Comparison of ENCODE assay signal across 11 mouse cellular contexts in the genomic region with DNA sequence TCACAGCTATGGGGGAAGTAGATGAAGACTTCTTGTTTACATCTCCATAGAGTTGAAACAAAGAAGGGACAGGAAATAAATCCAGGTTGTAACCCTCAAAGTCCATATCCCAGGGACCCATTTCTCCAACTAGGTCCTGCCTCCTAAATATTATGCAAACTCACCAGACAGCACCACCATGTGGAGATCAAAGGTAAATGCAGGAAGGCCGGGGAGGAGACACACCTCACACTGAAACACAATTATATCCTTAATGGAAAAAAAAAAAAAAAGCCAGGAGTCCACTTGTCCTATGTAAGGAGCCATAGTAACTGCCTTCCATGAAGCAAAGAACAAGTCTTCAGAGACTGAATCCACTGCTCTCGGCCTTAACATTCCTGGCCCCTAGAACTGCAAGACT.
DNase-seq lines count a peak whose midpoint lies in the region.
"Had no signal": no experiment of that assay in that cellular context is flagged by ENCODE, and none has a peak within 500 bp of the region (broad histone marks: within the 10 kb centered on the region; RNA-seq: fewer than 3 reads in every experiment).

No protein-coding gene starts in this region.

- peak; percentile 20 to 23 for DNase-seq in cerebellum, postnatal 14 days
- no peak for DNase-seq in cerebellum, adult 9-10 months
- DNase-seq in kidney, adult 9 months: peak; percentile 11
- no peak for DNase-seq in kidney, postnatal 10 days
- peak; percentile 11 for DNase-seq in 416B (ENCODE audit: low read depth)
- peak; percentile 33 for DNase-seq in adrenal gland, postnatal 14 days
- no peak for DNase-seq in layer of hippocampus, adult 8-10 months (ENCODE audit: low spot score in 2 of 2)
- DNase-seq in right cerebral cortex, postnatal 10 days (ENCODE audit: low spot score in 2 of 2): no peak
- DNase-seq: gastrocnemius, postnatal 10 days; left cerebral cortex, postnatal 4 days; thymus, postnatal 14 days had no signal

Comparison
In these comparisons a context has a peak if more than half of its experiments do, and no peak if none do; other contexts are left out.
1. DNase-seq: peak in cerebellum, postnatal 14 days (2 of 2), kidney, adult 9 months (single experiment), 416B (single experiment) and adrenal gland, postnatal 14 days (single experiment); none in cerebellum, adult 9-10 months (single experiment), kidney, postnatal 10 days (single experiment), layer of hippocampus, adult 8-10 months (0 of 2) and right cerebral cortex, postnatal 10 days (0 of 2).